Mouse (Mus musculus) myocyte (in vitro differentiated cells): ENCODE results near the gene Kdm6a.

Experiments used
- MAX ChIP-seq: IDR thresholded peaks from one replicate; pipeline ENCODE4 v1.6.1; 2011; ENCODE audit warnings: low read depth, mild to moderate bottlenecking, control low read depth
- POLR2A ChIP-seq: IDR thresholded peaks from one replicate; pipeline ENCODE4 v1.6.1; 2011; ENCODE audit warnings: low read depth, mild to moderate bottlenecking, control low read depth, moderate library complexity; ENCODE audit not compliant: insufficient read length
- REST ChIP-seq: IDR thresholded peaks from one replicate; pipeline ENCODE4 v1.6.1; 2011; ENCODE audit warnings: mild to moderate bottlenecking, control low read depth, moderate library complexity; ENCODE audit not compliant: insufficient read depth, insufficient read length
- USF1 ChIP-seq: IDR thresholded peaks from one replicate; pipeline ENCODE4 v1.6.1; 2011; ENCODE audit warnings: low read depth, mild to moderate bottlenecking, control low read depth, moderate library complexity

GRCm38 (mm10) chrX:18162192-18162857 is at the start of gene Kdm6a:
- peak; percentile 48 for TF ChIP-seq POLR2A
- TF ChIP-seq MAX: no peak
- peak; percentile 98 for TF ChIP-seq USF1
- TF ChIP-seq REST: peak; percentile 9
